Mouse (Mus musculus) frontal cortex, postnatal 14 days (tissue): ENCODE data around the gene Sytl1.

Experiments
- DNase-seq, 2 experiments: peaks; one replicate each; pipeline ENCODE4 v3.0.0; 2022; ENCODE audit warnings: low spot score in 2 of 2

Gene Sytl1

DNA sequence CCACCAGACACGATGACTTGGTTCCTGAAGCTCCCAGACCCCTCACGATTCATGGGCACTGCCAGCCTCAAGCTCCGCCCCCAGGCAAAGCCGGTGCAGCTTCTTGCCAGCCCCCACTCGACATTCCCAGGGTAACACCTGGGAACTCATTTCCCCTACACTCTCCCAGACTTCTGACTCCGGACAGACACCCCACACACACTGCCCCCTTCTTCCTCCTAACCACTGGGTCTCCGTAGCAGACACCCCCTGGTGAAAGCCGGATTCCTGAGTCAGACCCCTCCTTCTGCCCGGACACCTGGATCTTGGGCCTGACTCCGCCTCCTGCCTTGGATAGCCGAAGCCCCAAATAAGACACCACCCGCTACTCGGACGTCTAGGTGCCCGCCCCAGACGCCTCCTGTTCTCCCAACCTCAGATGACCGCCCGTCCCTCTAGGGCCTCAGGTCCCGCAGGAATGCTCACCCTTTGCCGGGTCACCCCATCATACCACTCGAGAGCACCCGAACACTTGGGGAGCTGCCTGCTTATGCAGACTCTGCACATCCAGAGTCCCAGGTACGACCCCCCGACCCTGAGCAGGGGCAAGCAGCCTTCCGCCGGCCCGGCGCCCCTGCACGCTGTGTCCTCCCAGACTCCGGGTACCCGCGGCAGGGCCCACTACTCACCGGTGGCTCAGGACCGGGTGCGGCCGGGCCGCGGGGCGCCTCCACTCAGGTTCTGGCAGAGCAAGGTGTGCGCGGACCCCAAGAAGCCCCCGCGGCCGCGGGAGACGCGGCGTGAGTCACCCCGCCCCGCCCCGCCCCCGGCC, 51.0 kb downstream of the Sytl1 start, which contains the start of the genes Cd164l2 and Gpr3:
TSS of gene Cd164l2 (plus strand) at position 381 of the 811 bp plus-strand sequence.
TSS of gene Gpr3 (minus strand) at position 786 of the 811 bp plus-strand sequence.
- no peak for DNase-seq

DNA sequence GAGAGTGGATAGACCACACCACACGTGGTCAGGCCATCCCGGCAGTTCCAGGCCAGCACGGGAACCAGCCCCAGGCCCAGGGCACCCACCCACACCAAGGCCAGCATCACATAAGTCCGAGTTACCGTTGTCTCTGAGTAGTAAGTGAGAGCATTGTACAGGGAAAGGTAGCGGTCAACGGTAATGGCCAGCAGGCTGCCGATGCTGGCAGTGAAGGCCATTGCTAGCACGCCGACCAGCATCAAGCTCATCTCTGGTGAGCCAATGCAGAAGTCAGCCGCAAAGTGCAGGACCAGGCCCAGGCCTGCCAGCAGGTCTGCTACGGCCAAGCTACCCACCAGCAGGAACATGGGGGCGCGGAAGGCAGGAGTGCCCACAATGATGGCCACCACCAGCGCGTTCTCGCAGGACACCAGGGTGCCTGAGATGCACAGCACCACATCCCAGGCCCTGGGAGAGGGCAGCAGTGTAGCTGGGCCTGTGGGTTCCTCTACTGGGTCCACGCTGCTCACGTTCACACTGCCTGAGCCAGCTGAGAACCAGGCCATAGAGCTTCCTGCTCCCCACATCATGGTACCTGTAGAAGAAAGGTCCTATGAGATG, 52.0 kb downstream of the Sytl1 start:
- no peak for DNase-seq

DNA sequence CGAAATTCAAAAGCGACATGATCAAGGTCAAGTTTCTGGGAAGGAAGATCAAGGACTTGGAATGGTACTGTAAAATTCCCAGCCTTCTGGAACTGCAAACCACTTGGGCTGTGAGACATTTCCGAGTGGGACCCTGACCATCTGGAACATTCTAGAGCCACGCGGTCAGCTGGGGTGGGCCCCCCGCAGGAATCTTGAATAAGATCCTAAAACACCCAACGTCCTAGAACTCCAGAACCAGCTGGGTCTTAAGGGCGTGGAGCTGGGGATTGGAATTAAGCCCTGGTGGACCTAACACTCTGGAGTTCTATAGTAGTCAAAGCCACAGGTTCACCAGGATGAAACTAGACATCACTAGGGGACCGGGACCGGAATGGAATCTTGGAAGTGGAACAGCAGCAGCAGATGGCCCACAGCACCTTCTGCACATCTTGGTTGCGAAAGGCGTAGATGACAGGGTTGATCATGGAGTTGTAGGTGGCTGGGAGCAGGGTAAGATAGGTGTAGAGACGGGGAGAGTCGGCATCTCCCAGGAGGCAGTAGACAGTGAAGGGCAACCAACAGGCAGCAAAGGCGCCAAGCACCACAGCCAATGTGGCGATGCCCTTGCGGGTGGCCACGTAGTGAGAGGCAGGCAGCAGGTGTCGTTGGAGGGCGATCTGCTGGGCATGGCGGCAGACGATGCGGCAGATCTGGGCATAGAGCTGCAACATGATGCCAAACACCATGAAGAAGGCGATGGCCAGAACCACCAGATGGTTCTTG, 52.7 kb downstream of the Sytl1 start:
- DNase-seq = no peak

DNA sequence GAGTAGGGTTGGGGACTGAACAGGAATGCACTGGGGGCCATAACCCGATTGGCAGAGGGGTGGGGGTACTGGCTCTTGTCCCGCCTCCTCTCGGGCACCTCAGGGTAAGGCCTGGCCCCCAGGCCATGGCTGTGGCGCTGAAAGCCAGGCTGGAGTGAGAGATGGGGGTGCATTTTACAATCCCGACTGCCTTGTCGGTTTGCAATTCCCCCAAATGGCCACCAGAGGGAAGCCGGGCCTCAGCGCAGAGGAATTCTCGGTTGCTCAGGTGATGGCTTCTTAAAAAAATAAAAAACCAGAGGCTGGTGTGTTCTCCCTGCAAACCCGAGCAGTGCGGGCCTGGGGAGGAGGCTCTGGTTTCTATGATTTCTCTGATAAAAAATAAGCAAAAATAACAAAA, 53.5 kb downstream of the Sytl1 start:
- DNase-seq = peak in 1 of 2 experiments; percentile 56

DNA sequence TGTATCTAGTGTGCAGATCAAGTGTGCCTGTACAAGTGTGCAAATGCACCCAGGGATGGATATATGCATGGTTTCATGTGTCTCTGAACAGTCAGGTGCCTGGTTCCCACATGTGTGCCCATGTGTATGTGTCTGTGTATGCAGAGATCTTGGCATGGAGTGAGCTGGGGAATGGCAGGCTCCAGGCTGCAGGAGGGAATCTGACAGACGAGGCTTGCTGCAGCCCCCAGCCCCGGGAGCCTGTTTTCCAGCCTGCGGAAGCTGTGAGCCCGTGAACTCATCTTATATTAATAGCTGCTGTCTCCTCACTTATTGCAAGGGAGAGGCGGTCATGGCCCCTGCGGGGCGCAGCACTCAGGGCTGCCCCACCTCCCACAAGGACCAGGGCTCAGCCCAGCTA, 58.5 kb downstream of the Sytl1 start:
- DNase-seq = no peak

DNA sequence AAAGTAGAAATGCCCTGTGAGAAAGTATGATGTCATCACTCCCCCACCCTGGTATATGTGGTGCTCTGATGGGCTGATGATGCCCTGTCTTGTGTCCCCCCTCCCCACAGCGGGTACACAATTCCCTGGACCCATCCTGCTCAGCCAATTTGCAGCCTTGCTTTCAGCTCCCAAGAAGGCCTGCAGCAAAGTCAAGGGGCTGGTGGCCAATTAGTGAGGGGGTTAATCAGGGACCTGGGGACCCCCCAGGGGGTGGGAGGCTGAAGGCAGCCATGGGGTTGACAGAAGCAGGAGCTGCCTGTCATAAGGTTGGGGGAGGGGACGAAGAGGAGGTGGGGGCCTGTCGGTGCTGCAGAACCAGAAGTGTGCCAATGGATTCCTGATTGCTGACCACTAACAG, 59.3 kb downstream of the Sytl1 start:
- no peak for DNase-seq
